Mouse (Mus musculus) adrenal gland (tissue): Measurements from ENCODE around the gene Yrdc.

Experiments used
- intact Hi-C: fragments of 180-260 bp; cut with DNase I; formaldehyde crosslinking; loops from one replicate; pipeline ENCODE4 v1.15.1; 2025

The Yrdc gene

DNA sequence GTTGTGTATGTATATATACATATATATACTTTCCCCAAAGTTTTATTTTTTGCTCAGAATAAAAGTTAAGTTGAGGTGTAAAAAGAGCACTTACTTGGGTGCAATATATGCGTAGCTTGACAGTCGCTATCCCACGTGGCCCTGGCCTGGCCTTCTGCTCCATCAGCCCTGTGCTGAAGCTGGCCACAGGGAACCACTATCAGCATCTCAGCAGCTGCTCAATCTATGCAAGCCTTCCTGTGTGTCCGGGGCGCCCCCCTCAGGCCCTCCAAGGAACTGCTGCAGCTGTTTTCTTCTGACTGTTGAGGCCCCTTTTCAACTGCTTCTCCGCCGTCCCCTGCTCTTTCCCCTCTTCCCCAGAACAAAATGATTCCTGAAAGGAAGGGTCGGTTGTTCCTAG lies 2.9 kb upstream of the Yrdc start:
- intact Hi-C loops, result loop anchor here (1.0 to 10.0 kb wide), 2 partner anchors 45 to 913 kb away; partner anchors contain the start of gene Mtf1

DNA sequence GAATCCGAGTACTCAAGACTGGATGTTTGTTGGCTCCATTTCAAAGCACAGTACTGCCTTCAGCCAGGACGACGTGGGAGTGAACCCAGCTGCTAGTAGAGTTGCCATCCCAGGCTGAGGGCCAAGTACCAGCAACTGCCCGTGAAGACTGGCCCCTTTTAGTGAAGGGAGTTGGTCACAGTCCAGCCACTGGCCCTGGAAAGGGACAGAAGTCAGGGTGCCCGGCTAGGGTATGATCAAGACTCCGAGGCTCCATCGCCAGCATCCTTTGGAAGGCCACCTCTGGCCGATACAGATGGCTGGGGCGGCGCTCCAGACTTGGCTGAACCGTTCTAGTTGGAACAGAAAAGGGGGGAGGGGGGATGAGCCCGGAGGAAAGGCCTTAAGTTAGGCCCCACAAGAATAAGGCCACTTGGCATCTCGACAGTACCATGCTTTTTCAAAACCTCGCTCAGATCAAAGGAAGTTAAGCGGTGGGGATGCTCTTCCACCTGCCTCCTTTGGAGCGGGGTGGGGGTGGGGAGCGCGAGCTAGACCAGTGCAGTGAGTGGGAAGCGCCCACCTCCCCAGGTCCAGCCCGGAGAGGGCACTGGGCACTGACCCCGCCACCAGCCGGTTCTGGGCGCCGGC lies 733 bp upstream of the Yrdc start:
- intact Hi-C loops, result loop anchor here (10.0 kb wide), 1 partner anchor 915 kb away; no protein-coding TSS in a partner anchor

DNA sequence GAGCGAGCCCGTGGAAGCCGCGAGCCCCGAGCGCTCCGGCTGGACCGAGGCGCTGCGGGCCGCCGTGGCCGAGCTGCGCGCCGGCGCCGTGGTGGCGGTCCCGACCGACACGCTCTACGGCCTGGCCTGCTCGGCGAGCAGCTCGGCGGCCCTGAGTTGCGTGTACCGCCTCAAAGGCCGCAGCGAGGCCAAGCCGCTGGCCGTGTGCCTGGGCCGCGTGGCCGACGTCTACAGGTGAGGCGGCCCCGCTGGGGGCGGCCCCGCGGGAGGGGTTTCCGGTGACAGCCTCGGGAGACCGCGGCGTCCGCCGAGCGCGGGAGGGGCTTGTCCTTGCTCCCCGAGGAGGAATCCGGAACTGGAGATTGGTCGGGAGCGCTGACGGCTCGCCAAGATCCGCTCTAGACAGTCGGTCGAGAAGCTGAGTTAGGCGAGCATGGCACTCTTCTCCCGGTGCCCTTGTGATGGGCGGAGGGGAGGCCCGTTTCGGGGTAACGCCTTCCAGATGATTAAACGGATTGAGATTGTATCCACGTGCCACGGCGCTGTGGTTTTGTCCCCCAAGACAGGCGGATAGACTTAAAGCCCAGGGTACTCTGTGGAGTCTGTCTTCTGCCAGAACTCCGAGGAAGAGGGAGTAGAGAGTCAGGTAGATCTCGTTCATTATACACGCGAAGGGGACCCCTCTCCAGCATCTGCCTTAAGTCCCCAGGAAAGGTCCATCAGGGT lies 617 bp downstream of the Yrdc start, which contains the start of gene 1110065P20Rik:
Gene 1110065P20Rik (minus strand): TSS at position 264 of the 726 bp plus-strand sequence.
- intact Hi-C loops, result no loop called here

DNA sequence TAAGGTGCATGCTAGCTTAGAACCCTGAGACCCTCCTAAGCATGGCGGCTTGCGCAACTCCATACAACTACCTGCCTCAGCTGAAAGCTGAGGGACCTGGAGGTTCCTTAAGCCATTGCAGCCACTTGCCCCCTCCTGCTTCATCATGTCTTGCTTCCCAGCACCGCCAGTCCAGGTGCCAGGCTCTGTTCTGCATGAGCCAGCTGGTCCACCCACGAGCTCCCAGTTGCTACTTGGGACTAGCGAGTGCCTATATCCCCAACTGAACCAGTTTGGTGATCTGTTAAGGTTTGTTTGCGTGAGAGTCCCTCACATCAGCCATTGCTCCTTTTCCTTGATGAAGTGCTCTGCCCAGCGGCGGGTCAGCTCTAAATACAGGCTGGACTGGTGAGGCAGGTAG lies 5.8 kb downstream of the Yrdc start:
- intact Hi-C loops, result no loop called here

- intact Hi-C loops, result no loop called here
Observed at GRCm38 (mm10) chr4:124858370-124858769, 7.9 kb downstream of the Yrdc start.

GRCm38 (mm10) chr4:124860446-124860845 lies 10.0 kb downstream of the Yrdc start:
- intact Hi-C loops, result no loop called here

DNA sequence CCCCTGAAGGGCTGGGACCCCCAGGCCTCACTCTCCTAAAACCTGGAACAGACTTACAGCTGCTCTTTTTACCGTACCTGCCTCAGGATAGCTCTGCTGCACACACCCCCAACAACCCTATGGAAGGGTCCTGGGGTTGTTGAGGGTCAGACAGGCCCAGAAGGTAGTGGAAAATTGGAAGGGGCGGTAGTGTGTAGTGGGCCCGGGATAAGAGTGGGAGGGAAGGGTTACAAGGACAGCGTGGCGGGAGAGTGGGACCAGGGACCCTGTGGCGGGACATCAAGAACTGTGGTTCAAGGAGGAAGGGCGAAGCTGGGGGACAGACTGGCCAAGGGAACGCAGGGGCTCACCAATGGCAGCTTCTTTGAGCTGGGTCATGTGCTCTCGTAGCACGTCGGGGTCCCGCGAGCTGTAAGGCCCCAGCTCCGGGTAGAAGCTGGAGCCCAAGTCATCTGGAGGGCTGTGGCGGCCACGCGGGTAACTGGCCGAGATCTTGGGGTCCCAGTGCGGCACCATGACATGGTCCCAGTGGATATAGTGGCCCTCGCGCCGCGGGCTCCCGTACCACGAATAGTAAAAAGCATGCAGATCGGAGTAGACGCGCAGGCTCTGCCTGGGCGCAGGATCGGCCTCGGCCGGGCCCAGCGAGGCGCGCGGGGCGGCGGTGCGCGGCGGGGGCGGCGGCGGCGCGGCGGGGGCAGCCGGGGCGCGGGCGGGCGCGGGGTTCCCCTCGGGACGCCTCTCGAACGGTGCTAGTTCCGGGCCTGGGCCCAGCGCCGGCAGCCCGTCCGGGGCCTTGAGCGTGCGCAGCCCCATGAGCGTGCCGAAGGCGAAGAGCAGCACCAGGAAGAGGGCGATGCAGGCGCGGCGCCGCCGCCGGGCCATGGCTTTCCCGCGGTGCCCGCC lies 11.1 kb downstream of the Yrdc start, which contains the start of gene Maneal:
Gene Maneal (minus strand): TSS at position 889 of the 906 bp plus-strand sequence.
- intact Hi-C loops, result no loop called here

DNA sequence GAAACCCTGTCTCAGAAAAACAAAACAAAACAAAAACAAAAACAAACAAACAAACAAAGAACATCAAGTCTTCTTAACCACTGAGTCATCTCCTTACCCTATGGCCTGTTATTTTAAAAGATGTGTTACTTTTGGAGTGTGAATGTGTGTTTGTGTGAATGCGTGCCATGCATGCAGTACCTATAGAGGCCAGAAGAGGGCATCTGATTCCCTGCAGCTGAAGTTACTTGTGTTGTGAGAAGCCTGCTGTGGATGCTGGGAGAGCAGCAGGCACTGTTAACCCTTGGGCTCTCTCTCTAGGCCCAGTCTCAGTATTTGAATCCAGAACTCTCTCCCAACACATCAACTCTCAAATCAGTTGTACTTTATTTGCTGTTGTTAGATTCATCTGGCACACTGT lies 22.2 kb downstream of the Yrdc start:
- intact Hi-C loops, result no loop called here

DNA sequence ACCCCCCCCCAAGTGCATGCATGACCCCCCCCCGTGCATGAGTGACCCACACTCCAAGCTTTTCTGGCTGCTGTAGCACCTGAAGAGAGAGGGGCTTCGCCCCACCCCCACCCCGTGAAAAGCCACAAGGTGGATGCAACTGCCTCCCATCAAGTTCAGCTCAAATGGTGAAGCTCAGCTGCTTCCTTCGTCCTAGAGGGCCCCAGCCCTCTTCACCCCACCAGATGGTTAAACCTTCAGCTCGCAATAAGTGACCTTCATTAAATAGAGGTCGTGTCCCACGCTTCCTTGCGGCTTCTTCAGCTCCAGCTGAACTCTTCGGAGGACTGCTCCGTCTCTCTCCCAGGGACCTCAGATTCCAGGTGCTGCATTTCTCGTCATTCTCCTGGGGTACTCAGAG lies 30.1 kb downstream of the Yrdc start, which contains the start of gene Epha10:
Gene Epha10 (plus strand): TSS at position 301 of the 400 bp plus-strand sequence.
- intact Hi-C loops, result no loop called here

DNA sequence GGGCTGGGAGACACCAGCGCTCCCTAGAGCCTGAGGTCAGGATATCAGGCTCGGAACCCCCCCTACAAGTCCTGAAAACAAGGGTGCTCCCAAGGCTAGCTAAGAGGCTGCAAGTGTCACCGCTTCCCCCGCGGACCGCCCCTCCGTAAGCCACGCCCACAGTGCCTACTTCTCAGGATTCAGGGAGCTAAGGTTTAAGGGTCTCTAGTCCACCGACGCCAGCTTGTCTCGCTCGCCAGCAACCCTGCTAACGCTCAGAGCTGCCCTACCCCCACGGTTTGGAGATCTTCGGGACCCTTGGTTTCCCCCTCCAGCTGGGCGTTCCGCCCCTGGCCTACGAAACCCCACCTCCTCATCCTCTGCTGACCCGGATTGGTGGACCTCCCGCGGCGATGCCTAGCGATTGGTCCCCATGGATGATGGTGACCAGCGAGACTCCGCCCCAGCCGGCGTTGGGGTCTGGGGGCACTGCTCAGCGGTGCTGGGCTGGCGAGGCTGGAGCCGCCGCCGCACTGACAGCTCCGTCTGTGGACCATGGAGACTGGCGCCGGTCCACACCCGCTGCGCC lies 30.9 kb downstream of the Yrdc start:
- intact Hi-C loops, result no loop called here

DNA sequence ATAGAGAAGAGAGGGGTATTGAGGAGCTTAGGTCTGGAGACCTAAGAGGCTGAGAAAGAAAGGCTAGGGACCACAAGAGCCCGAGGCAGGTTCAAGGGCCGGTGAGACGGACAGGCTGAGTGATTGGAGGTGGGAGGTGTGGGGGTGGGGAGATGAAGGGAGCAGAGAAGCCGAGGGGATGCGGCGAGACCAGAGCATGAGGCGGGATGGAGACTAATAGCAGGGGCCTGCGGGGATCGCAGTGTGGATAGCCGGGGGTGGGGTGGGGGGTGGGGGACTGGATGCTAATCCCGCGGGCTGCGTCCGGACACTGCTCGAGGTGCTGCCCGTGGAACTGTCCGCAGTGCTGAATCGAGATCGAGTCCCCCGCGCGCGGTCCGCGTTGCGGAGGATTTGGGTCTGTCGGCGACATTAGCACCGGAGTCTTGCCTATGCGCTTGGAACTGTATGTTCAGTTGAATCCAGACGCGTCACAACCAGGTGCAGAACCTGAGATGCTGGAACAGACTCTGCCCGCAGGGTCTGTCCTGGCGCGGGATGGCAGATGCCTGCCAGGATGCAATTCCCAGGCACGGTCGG lies 31.8 kb downstream of the Yrdc start:
- intact Hi-C loops, result no loop called here

DNA sequence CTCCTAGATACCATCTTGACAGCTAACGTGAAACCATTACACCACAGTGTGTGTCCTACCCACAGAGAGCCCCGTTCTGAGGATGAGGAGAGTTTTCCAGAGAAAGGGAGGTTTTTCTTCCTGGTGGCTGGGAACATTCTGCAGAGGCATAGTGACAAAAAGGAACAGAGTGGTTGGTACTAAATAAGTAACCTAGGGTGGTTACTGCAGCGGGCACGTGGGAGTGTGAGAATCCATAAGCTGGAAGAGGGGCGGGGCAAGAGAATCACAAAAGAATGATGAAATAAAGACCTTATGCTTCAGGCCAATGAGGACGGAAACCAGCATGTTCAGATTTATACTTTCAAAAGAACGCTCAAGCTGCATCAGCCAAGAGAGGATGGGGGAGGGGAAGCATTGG lies 38.2 kb downstream of the Yrdc start:
- intact Hi-C loops, result no loop called here

- intact Hi-C loops, result no loop called here
Observed at GRCm38 (mm10) chr4:124889935-124890334, 39.5 kb downstream of the Yrdc start.

GRCm38 (mm10) chr4:124890831-124891230 lies 40.4 kb downstream of the Yrdc start:
- intact Hi-C loops, result no loop called here

- intact Hi-C loops, result no loop called here
Observed at GRCm38 (mm10) chr4:124893769-124894168, 43.3 kb downstream of the Yrdc start.

DNA sequence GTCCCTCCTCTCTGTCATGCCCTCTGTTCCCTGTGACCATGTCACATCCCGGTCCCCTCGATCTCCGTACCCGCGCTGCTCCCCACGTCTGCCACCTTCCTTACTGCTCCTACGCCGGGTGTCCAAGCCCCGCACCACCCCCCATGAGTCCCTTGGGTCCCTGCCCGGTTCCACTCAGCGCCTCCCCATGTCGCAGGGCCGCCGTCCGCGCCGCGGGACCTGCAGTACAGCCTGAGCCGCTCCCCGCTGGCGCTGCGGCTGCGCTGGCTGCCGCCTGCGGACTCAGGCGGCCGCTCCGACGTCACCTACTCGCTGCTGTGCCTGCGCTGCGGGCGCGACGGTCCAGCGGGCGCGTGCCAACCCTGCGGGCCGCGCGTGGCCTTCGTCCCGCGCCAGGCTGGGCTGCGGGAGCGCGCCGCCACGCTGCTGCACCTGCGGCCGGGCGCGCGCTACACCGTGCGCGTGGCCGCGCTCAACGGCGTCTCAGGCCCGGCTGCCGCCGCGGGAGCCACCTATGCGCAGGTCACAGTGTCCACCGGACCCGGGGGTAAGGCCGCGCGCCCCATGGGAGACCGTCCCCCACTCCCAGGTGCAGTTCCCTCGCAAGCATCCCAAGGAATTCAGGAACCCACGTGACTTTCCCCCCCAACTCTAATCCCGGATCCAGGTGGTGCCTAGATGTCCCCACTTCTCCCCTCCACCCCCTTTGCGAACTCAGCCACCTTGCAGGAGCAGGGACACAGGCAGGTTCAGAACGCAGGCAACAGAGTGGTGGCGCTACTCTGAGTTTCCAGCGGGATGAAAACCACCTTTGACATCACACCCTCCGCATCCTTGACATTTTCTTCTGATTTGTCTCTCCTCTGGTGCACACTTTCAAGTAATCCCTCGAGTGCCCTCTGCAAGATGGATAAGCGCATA lies 44.3 kb downstream of the Yrdc start:
- intact Hi-C loops, result no loop called here

DNA sequence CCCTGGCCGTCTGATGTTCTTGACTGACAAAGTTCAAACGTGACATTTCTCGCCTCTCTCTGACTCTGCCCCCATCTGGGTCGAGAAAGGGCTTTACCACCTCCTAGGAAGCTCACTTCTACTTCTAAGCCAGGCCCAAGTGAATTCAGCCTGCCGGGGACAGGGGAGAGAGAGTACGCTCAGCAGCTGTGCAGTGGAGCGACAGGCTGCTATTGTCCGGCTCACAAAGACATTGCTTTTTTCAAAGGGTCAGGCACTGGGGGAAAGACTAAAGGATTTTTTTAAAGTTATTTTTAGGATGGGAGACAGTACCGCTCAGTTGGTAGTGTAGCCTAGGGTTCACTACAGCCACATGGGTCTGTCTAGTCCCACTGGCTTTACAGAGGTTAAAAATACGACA lies 47.9 kb downstream of the Yrdc start:
- intact Hi-C loops, result no loop called here

- intact Hi-C loops, result no loop called here
Observed at GRCm38 (mm10) chr4:124899906-124900305, 49.4 kb downstream of the Yrdc start.
